Mouse (Mus musculus) embryonic facial prominence, embryonic 11.5 days (tissue): ENCODE data around the gene Ncor2. TPM values are rescaled to one million over a fixed set of nuclear protein-coding genes. Genes with fewer than 3 reads are reported as not detected.
A peak's percentile ranks its signal among the peaks of the same experiment; 100 is the strongest.

Experiments
- ATAC-seq: fragments of 200-750 bp; cut with Nextera tagmentation; replicated peaks from 2 replicates; pipeline ENCODE4 v1.8.0; 2017; ENCODE audit warnings: low read depth; ENCODE audit not compliant: insufficient number of reproducible peaks, low FRiP score, low TSS enrichment
- DNase-seq: peaks from one replicate; pipeline ENCODE4 v3.0.0-alpha.2; 2015; ENCODE audit warnings: low spot score
- H3K27ac ChIP-seq: fragments of 300-500 bp; sonication (generic); replicated peaks from 2 replicates; pipeline ENCODE4 v1.5.1; 2014; ENCODE audit warnings: mild to moderate bottlenecking, low read depth, low read length, control low read depth
- H3K27me3 ChIP-seq: fragments of 300-500 bp; sonication (generic); 2 replicates; pipeline ENCODE4 v1.6.1; 2014; ENCODE audit warnings: mild to moderate bottlenecking, low read length, moderate library complexity, mixed read lengths; ENCODE audit not compliant: control insufficient read depth, insufficient read depth
- H3K36me3 ChIP-seq: fragments of 300-500 bp; sonication (generic); replicated peaks from 2 replicates; pipeline ENCODE4 v1.6.1; 2014; ENCODE audit warnings: low read depth, mild to moderate bottlenecking, low read length, moderate library complexity, mixed read lengths; ENCODE audit not compliant: control insufficient read depth, insufficient read depth
- H3K4me1 ChIP-seq: fragments of 300-500 bp; sonication (generic); 2 replicates; pipeline ENCODE4 v1.6.1; 2014; ENCODE audit warnings: low read length, mixed read lengths; ENCODE audit not compliant: control insufficient read depth, insufficient read depth
- H3K4me2 ChIP-seq: fragments of 300-500 bp; sonication (generic); 2 replicates; pipeline ENCODE4 v1.6.1; 2014; ENCODE audit warnings: low read depth, mild to moderate bottlenecking, control low read depth, low read length, moderate library complexity
- H3K4me3 ChIP-seq: fragments of 300-500 bp; sonication (generic); 2 replicates; pipeline ENCODE4 v1.5.1; 2014; ENCODE audit warnings: low read depth, low read length, control low read depth
- H3K9ac ChIP-seq: fragments of 300-500 bp; sonication (generic); replicated peaks from 2 replicates; pipeline ENCODE4 v1.6.1; 2014; ENCODE audit warnings: mild to moderate bottlenecking, control low read depth, low read length
- H3K9me3 ChIP-seq: fragments of 300-500 bp; sonication (generic); replicated peaks from 2 replicates; pipeline ENCODE4 v1.6.1; 2016; ENCODE audit warnings: mild to moderate bottlenecking, low read length, inconsistent platforms, mixed read lengths; ENCODE audit not compliant: control insufficient read depth
- WGBS: fragments of 180-500 bp; shearing (Covaris S2); extraction: QIAGEN DNeasy Blood & Tissue Kit; methylation state at CpG from one replicate; pipeline ENCODE4 v1.1.7; 2014; 5-methylcytosine and 5-hydroxymethylcytosine counted together
- polyA plus RNA-seq: library from polyadenylated mRNA; unstranded; fragments of >200 nt; fragmentation: Nextera tagmentation; extraction: Ambion mirVana; gene quantifications from 2 replicates; pipeline ENCODE4 v1.2.1, GENCODE M21; 2014

Gene Ncor2
- polyA plus RNA-seq, 1 experiment from 2014 or later: 12.4 TPM

- Histone ChIP-seq H3K4me1 (no peaks in the 10 kb centered on the region), H3K27me3 (no peaks in the 10 kb centered on the region), H3K27ac (no peak overlapping the region), H3K9ac (no peak overlapping the region), H3K36me3 (no peaks in the 10 kb centered on the region), H3K4me2 (no peak overlapping the region), H3K9me3 (no peaks in the 10 kb centered on the region), H3K4me3 (no peak overlapping the region)
- DNase-seq (no peak), ATAC-seq (no peak)
- WGBS: 66% methylated on average over 8 of the region's 8 CpGs
Measured at GRCm38 (mm10) chr5:124992323-124992722, 186.7 kb downstream of the Ncor2 start.

- whole genome bisulfite sequencing: 89% methylated on average over 2 of the region's 2 CpGs
- no peak overlapping the region for H3K4me2 ChIP-seq
- ATAC-seq: no peak
- no peak overlapping the region for H3K4me3 ChIP-seq
- no peak overlapping the region for H3K27ac ChIP-seq
- DNase-seq: no peak
- H3K9me3 ChIP-seq: no peaks in the 10 kb centered on the region
- no peak overlapping the region for H3K9ac ChIP-seq
- no peaks in the 10 kb centered on the region for H3K27me3 ChIP-seq
- no peaks in the 10 kb centered on the region for H3K4me1 ChIP-seq
- H3K36me3 ChIP-seq: no peaks in the 10 kb centered on the region
Measured at GRCm38 (mm10) chr5:124989724-124990123, 189.3 kb downstream of the Ncor2 start.

GRCm38 (mm10) chr5:124986656-124987055 lies 192.4 kb downstream of the Ncor2 start:
- WGBS: 85% methylated on average over 5 of the region's 5 CpGs
- no peaks in the 10 kb centered on the region for H3K4me1 ChIP-seq
- no peaks in the 10 kb centered on the region for H3K9me3 ChIP-seq
- no peaks in the 10 kb centered on the region for H3K36me3 ChIP-seq
- no peak overlapping the region for H3K4me3 ChIP-seq
- no peak for DNase-seq
- no peak overlapping the region for H3K27ac ChIP-seq
- ATAC-seq: no peak
- H3K27me3 ChIP-seq: no peaks in the 10 kb centered on the region
- H3K4me2 ChIP-seq: no peak overlapping the region
- no peak overlapping the region for H3K9ac ChIP-seq

- H3K9me3 ChIP-seq: no peaks in the 10 kb centered on the region
- H3K27ac ChIP-seq: no peak overlapping the region
- ATAC-seq: no peak
- no peak overlapping the region for H3K9ac ChIP-seq
- no peaks in the 10 kb centered on the region for H3K27me3 ChIP-seq
- H3K4me1 ChIP-seq: no peaks in the 10 kb centered on the region
- 82% methylated on average over 5 of the region's 5 CpGs for WGBS
- no peak overlapping the region for H3K4me2 ChIP-seq
- no peak for DNase-seq
- H3K4me3 ChIP-seq: no peak overlapping the region
- no peaks in the 10 kb centered on the region for H3K36me3 ChIP-seq
Measured at GRCm38 (mm10) chr5:124986222-124986621, 192.8 kb downstream of the Ncor2 start.

- Histone ChIP-seq H3K4me3 (no peak overlapping the region), H3K36me3 (no peaks in the 10 kb centered on the region), H3K4me1 (no peaks in the 10 kb centered on the region), H3K27me3 (no peaks in the 10 kb centered on the region), H3K9ac (no peak overlapping the region), H3K4me2 (no peak overlapping the region), H3K9me3 (no peaks in the 10 kb centered on the region), H3K27ac (no peak overlapping the region)
- WGBS: 17% methylated on average over 8 of the region's 8 CpGs
- DNase-seq (peak; percentile 26), ATAC-seq (no peak)
Measured at GRCm38 (mm10) chr5:124969790-124970189, 209.2 kb downstream of the Ncor2 start.

Other genes with a start within 250 kb of the Ncor2 start
- 7.2 and 10.3 TPM in 2 replicates for gene Rflna, start 176.0 kb downstream of the Ncor2 start, polyA plus RNA-seq
- 22.7 and 26.4 TPM in 2 replicates for gene Scarb1, start 161.9 kb upstream of the Ncor2 start, polyA plus RNA-seq
- not detected in 2 replicates for gene Gm10382, start 210.1 kb upstream of the Ncor2 start, polyA plus RNA-seq
- 1,016 and 1,055 TPM in 2 replicates for gene Ubc, start 211.0 kb upstream of the Ncor2 start, polyA plus RNA-seq